Comparison of ENCODE assay signal across 9 mouse cellular contexts in the genomic region with DNA sequence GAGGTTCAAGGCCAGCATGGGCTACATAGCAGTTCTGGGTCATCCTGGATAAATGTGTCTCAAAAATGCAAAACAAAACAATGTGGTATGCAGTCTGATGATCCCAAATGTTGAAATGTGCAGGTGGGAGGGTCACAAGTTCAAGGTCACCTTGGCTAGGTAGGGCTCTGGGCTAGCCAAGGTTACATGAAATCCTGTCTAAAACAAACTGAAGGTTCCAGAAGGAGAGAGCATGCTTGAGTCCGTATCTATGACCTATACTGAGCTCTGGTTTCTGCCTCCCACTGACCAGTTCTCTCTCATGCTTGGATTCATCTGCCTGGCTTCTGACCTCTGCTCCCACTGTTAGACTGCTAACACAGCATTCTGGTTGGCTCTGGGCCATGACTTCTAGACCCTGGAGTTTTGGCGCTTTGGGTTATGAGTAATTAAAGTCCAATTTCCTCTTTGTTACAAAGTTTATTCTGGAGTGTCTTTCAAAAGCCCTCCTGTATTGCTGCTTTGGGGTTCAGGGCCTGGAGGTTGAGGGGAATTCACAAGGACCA. TPM values are rescaled to one million over a fixed set of nuclear protein-coding genes. Genes with fewer than 3 reads are reported as not detected.
DNase-seq lines count a peak whose midpoint lies in the region; ATAC-seq and TF ChIP-seq lines count a peak whose summit lies in the region.
"Had no signal": no experiment of that assay in that cellular context is flagged by ENCODE, and none has a peak within 500 bp of the region (broad histone marks: within the 10 kb centered on the region; RNA-seq: fewer than 3 reads in every experiment).

No protein-coding gene starts in this region.

- H3K27ac ChIP-seq in liver, embryonic 14.5 days = peak overlapping the region; percentile 79
- H3K27ac ChIP-seq in midbrain, embryonic 15.5 days = no peak overlapping the region

- H3K9ac ChIP-seq in liver, embryonic 14.5 days (replicated peaks) = peak overlapping the region; percentile 15; the same call in 1 of the 2 replicates
- no peak overlapping the region for H3K9ac ChIP-seq in midbrain, embryonic 15.5 days

- H3K9me3 ChIP-seq in liver, embryonic 14.5 days (ENCODE audit: control insufficient read depth, low read length) = no peaks in the 10 kb centered on the region
- no peaks in the 10 kb centered on the region for H3K9me3 ChIP-seq in midbrain, embryonic 15.5 days

- peak; percentile 67 for DNase-seq in adrenal gland, postnatal 10 days
- no peak for DNase-seq in adrenal gland, postnatal 25 days
- DNase-seq in 3T3-L1 (ENCODE audit: low read depth, low spot score) = peak; percentile 50
- peak; percentile 91 for DNase-seq in kidney, adult 11 months
- no peak for DNase-seq in liver, embryonic 14.5 days (ENCODE audit: low read depth in 3 of 3, low spot score in 3 of 3)
- no peak for DNase-seq in urinary bladder, postnatal 4 days (ENCODE audit: low spot score in 2 of 2)
- DNase-seq: midbrain, embryonic 14.5 days had no signal

- peaks cover 46 to 68% of the 10 kb centered on the region in 2 experiments for H3K4me1 ChIP-seq in liver, embryonic 14.5 days (replicated peaks; ENCODE audit: control insufficient read depth in 2 of 2, insufficient read depth in 2 of 2, low read length in 1 of 2)
- peaks cover 30% of the 10 kb centered on the region for H3K4me1 ChIP-seq in midbrain, embryonic 15.5 days

- no peak for TF ChIP-seq EP300 in liver, embryonic 14.5 days (IDR thresholded peaks at IDR 0.05; ENCODE audit: low read depth)

- H3K4me2 ChIP-seq in liver, embryonic 14.5 days (ENCODE audit: low read depth) = peak overlapping the region; percentile 25
- H3K4me2 ChIP-seq in midbrain, embryonic 15.5 days = no peak overlapping the region

- no peaks in the 10 kb centered on the region for H3K36me3 ChIP-seq in liver, embryonic 14.5 days (replicated peaks; ENCODE audit: control insufficient read depth, insufficient read depth, low read depth)
- H3K36me3 ChIP-seq in midbrain, embryonic 15.5 days (replicated peaks) = no peaks in the 10 kb centered on the region

- WGBS in liver, embryonic 14.5 days (ENCODE audit: insufficient replicate concordance) = 63% methylated on average over 2 of the region's 2 CpGs
- WGBS in midbrain, embryonic 15.5 days = 77% methylated on average over 2 of the region's 2 CpGs

- H3K4me3 ChIP-seq in liver, embryonic 14.5 days (ENCODE audit: insufficient read depth in 1 of 2, low read depth in 2 of 2, low read length in 2 of 2) = no peak overlapping the region
- no peak overlapping the region for H3K4me3 ChIP-seq in midbrain, embryonic 15.5 days

- no peaks in the 10 kb centered on the region for H3K27me3 ChIP-seq in liver, embryonic 14.5 days (ENCODE audit: control insufficient read depth, insufficient read depth, low read length)
- no peaks in the 10 kb centered on the region for H3K27me3 ChIP-seq in midbrain, embryonic 15.5 days (replicated peaks)

- no peak for ATAC-seq in liver, embryonic 14.5 days (ENCODE audit: insufficient read depth)
- no peak for ATAC-seq in inflammation-experienced regulatory T-cells, adult 6 months
- ATAC-seq in midbrain, embryonic 15.5 days (replicated peaks) = no peak

- no peak for TF ChIP-seq CTCF in liver, embryonic 14.5 days (IDR thresholded peaks at IDR 0.05; ENCODE audit: low read depth)

RNA-seq across cellular contexts. Expression of gene Tk1, which starts 3.9 kb away (rescaled TPM):
- total RNA-seq in adrenal gland, postnatal 10 days (2021) = 10 to 100 TPM; 39.7 to 47.3 TPM
- 14.3 and 18.4 TPM in 2 replicates for total RNA-seq in adrenal gland, postnatal 25 days (2021)
- 122 and 136 TPM in 2 replicates for polyA plus RNA-seq in liver, embryonic 14.5 days (2012; rRNA removed)
- polyA plus RNA-seq in liver, embryonic 14.5 days (2014; fragmentation: Nextera tagmentation; extraction: Ambion mirVana) = 135 and 144 TPM in 2 replicates
- polyA plus RNA-seq in inflammation-experienced regulatory T-cells, adult 6 months (2017; shearing (Covaris generic)) = 100 to 1,000 TPM in 1 of 3 experiments, 10 to 100 TPM in 2; 27.3 to 126 (median 52.4) TPM
- polyA plus RNA-seq in midbrain, embryonic 15.5 days (2015; fragmentation: Nextera tagmentation; extraction: Ambion mirVana) = 15.3 and 19.7 TPM in 2 replicates

RNA-seq across cellular contexts. Expression of gene Afmid, which starts 4.0 kb away (rescaled TPM):
- 10 to 100 TPM; 14.1 to 17.7 TPM for total RNA-seq in adrenal gland, postnatal 10 days (2021)
- total RNA-seq in adrenal gland, postnatal 25 days (2021) = 10.1 and 13.2 TPM in 2 replicates
- 7.1 and 7.6 TPM in 2 replicates for polyA plus RNA-seq in liver, embryonic 14.5 days (2012; rRNA removed)
- polyA plus RNA-seq in liver, embryonic 14.5 days (2014; fragmentation: Nextera tagmentation; extraction: Ambion mirVana) = 7.5 and 9.8 TPM in 2 replicates
- polyA plus RNA-seq in inflammation-experienced regulatory T-cells, adult 6 months (2017; shearing (Covaris generic)) = 10 to 100 TPM; 32.7 to 39.5 (median 35.4) TPM
- polyA plus RNA-seq in midbrain, embryonic 15.5 days (2015; fragmentation: Nextera tagmentation; extraction: Ambion mirVana) = 4.9 and 5.4 TPM in 2 replicates

RNA-seq across cellular contexts. Expression of gene Birc5, which starts 19.3 kb away (rescaled TPM):
- 10 to 100 TPM; 23.3 to 28.0 TPM for total RNA-seq in adrenal gland, postnatal 10 days (2021)
- total RNA-seq in adrenal gland, postnatal 25 days (2021) = 5.2 and 8.5 TPM in 2 replicates
- polyA plus RNA-seq in liver, embryonic 14.5 days (2012; rRNA removed) = 123 and 181 TPM in 2 replicates
- polyA plus RNA-seq in liver, embryonic 14.5 days (2014; fragmentation: Nextera tagmentation; extraction: Ambion mirVana) = 371 and 373 TPM in 2 replicates
- 100 to 1,000 TPM in 1 of 3 experiments, 10 to 100 TPM in 2; 16.8 to 256 (median 23.6) TPM for polyA plus RNA-seq in inflammation-experienced regulatory T-cells, adult 6 months (2017; shearing (Covaris generic))
- polyA plus RNA-seq in midbrain, embryonic 15.5 days (2015; fragmentation: Nextera tagmentation; extraction: Ambion mirVana) = 29.4 and 32.8 TPM in 2 replicates

RNA-seq across cellular contexts. Expression of gene Gm20708, which starts 20.3 kb away (rescaled TPM):
- total RNA-seq in adrenal gland, postnatal 10 days (2021) = under 1 TPM; 0.57 to 0.58 TPM
- 1.00 and 1.8 TPM in 2 replicates for total RNA-seq in adrenal gland, postnatal 25 days (2021)
- polyA plus RNA-seq in liver, embryonic 14.5 days (2012; rRNA removed) = 0.03 and 0.08 TPM in 2 replicates
- 0.10 and 0.28 TPM in 2 replicates for polyA plus RNA-seq in liver, embryonic 14.5 days (2014; fragmentation: Nextera tagmentation; extraction: Ambion mirVana)
- 1 to 10 TPM; 3.1 to 5.0 (median 4.9) TPM for polyA plus RNA-seq in inflammation-experienced regulatory T-cells, adult 6 months (2017; shearing (Covaris generic))
- 0.98 and 1.4 TPM in 2 replicates for polyA plus RNA-seq in midbrain, embryonic 15.5 days (2015; fragmentation: Nextera tagmentation; extraction: Ambion mirVana)

RNA-seq across cellular contexts. Expression of gene Syngr2, which starts 20.3 kb away (rescaled TPM):
- total RNA-seq in adrenal gland, postnatal 10 days (2021) = 10 to 100 TPM; 60.2 to 69.5 TPM
- 98.3 and 108 TPM in 2 replicates for total RNA-seq in adrenal gland, postnatal 25 days (2021)
- polyA plus RNA-seq in liver, embryonic 14.5 days (2012; rRNA removed) = 36.5 and 48.8 TPM in 2 replicates
- polyA plus RNA-seq in liver, embryonic 14.5 days (2014; fragmentation: Nextera tagmentation; extraction: Ambion mirVana) = 48.6 and 50.4 TPM in 2 replicates
- polyA plus RNA-seq in inflammation-experienced regulatory T-cells, adult 6 months (2017; shearing (Covaris generic)) = 100 to 1,000 TPM in 1 of 3 experiments, 10 to 100 TPM in 2; 86.3 to 118 (median 89.8) TPM
- polyA plus RNA-seq in midbrain, embryonic 15.5 days (2015; fragmentation: Nextera tagmentation; extraction: Ambion mirVana) = 15.8 and 18.4 TPM in 2 replicates

Comparison
In these comparisons a context has a peak if more than half of its experiments do, and no peak if none do; other contexts are left out.
1. DNase-seq: peak in adrenal gland, postnatal 10 days (single experiment), 3T3-L1 (single experiment) and kidney, adult 11 months (single experiment); none in adrenal gland, postnatal 25 days (single experiment), liver, embryonic 14.5 days (0 of 3) and urinary bladder, postnatal 4 days (0 of 2).